Mouse (Mus musculus): ENCODE measurements around the gene Cenpp. TPM values are rescaled to one million over a fixed set of nuclear protein-coding genes. Genes with fewer than 3 reads are reported as not detected.

Gene Cenpp
- total and polyA plus RNA-seq, 3 experiments: 0.57 to 2.4 (median 1.8) TPM

DNA sequence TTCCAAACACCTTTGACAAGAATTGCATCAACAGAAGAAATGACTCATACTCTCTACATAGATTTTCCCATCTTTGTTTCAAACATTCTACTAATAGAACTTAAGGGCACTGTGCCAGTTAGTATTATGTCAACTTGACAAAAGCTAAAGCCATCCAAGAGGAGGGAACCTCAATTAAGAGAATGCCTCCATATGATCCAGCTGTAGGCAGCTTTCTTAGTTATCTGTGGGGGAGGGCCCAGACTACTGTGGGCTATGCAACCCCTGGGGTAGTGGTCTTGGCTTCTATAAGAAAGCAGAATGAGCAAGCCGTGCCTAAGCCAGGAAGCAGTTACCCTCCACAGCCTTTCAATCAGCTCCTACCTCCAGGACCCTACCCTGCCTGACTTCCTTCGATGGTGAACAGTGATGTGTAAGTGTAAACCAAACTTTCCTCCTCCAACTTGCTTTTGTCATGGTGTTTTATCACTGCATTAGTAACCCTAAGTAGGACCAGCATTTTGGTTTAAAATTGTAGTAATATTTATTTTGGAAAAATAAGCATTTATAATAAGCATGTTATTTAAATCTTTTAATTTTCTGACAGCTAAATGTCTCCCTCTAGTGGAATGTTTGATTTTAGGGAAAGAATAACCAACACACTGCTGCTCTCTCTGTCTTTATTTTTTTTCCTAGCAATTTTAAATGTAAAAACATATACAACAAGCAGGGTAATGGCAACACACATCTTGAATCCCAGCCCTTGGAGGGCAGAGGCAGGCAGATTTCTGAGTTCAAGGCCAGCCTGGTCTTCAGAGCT lies 7.7 kb downstream of the Cenpp start:
- Histone ChIP-seq H3K4me3 (no peak overlapping the region), H3K79me2 (replicated peaks; ENCODE audit: control insufficient read depth, insufficient read depth, low read length) (no peaks in the 10 kb centered on the region), H3K27me3 (ENCODE audit: control insufficient read depth, insufficient read depth, low read length) (no peaks in the 10 kb centered on the region), H3K4me1 (ENCODE audit: control insufficient read depth, insufficient read depth, low read length) (peaks cover 4% of the 10 kb centered on the region), H3K27ac (peak overlapping the region; percentile 34), H3K9ac (ENCODE audit: low read depth, low read length) (no peak overlapping the region), H3K36me3 (ENCODE audit: control insufficient read depth, insufficient read depth, low read length) (no peaks in the 10 kb centered on the region; the same call in 1 of the 2 replicates)
- TF ChIP-seq POLR2A (IDR thresholded peaks at IDR 0.05; ENCODE audit: insufficient read depth, low read depth, low read length): no peak
- TF ChIP-seq CTCF (IDR thresholded peaks at IDR 0.05): peak; percentile 81
- WGBS: 38% methylated on average over 2 of the region's 2 CpGs
- intact Hi-C loops (cut with DNase I): loop anchor here (1.0 to 5.0 kb wide), 3 partner anchors 88 to 306 kb away; no protein-coding TSS in a partner anchor
- peak in 1 of 2 experiments; percentile 31 for DNase-seq

DNA sequence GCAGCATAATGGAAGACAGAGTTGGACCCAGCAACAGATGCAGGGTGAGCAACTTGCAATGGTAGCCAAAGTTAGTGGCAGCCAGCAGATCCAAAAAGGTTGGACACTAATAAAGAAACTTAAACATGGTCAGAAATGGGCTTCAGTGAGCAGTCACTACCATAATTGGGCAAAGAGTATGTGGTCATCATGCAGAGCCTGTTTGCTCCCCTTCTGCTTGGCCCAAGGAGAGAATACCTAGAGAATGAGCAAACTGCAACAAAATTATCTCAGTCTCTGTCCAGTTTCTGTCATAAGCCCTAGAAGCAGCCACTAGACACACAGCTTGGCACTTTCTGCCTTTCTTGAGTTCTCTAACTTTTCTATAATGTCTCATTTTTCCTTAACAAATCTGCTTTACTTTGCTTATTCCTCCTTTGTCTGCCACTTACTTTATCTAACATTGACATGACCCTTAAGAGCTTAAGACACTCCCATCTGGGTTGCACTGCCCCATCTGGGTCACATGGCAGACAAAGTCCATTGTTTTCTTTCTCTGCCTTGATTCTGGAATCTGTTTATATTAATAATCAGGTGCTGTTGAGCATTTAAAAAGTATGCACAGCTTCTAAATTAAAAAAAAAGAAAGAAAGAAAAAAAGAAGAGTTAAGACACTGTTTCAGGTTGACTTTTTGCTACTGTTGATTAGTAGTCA lies 8.8 kb downstream of the Cenpp start:
- Histone ChIP-seq H3K4me1 (ENCODE audit: control insufficient read depth, insufficient read depth, low read length) (peaks cover 4% of the 10 kb centered on the region), H3K27ac (peak overlapping the region; percentile 20; the same call in 1 of the 2 replicates)

DNA sequence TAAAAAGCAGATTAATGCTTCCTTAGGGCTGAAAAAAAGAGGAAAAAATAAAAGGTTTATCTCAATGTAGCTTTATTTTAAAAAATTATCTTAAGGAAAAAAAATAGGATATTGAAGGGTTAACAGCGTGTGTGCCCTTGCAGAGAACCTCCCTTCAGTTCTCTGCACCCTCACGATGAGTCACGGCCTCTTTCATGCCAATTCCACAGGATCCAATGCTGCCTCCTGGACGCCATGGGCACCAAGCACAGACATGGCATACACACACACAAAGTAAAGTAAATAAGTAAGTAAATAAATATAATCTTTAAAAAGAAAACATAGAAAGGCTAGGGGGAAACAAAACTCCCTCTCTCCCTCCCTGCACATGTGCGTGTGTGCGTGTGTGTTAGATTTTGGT lies 9.9 kb downstream of the Cenpp start:
- TF ChIP-seq EP300 (IDR thresholded peaks at IDR 0.05; ENCODE audit: insufficient read depth, low read depth, low read length) (no peak), POLR2A (IDR thresholded peaks at IDR 0.05; ENCODE audit: insufficient read depth, low read depth, low read length) (no peak)
- 71% methylated on average over 6 of the region's 6 CpGs for WGBS
- Histone ChIP-seq H3K79me2 (replicated peaks; ENCODE audit: control insufficient read depth, insufficient read depth, low read length) (no peaks in the 10 kb centered on the region), H3K27ac (no peak overlapping the region), H3K4me1 (ENCODE audit: control insufficient read depth, insufficient read depth, low read length) (peaks cover 4% of the 10 kb centered on the region), H3K4me3 (no peak overlapping the region), H3K36me3 (ENCODE audit: control insufficient read depth, insufficient read depth, low read length) (no peaks in the 10 kb centered on the region; the same call in 1 of the 2 replicates), H3K27me3 (ENCODE audit: control insufficient read depth, insufficient read depth, low read length) (no peaks in the 10 kb centered on the region), H3K9ac (ENCODE audit: low read depth, low read length) (no peak overlapping the region)
- DNase-seq: no peak
- intact Hi-C loops (cut with DNase I): no loop called here

More for the DNA sequence above, 8.8 kb downstream of the Cenpp start:
- H3K79me2 ChIP-seq (replicated peaks; ENCODE audit: control insufficient read depth, insufficient read depth, low read length): no peaks in the 10 kb centered on the region
- no peak overlapping the region for H3K4me3 ChIP-seq
- H3K27me3 ChIP-seq (ENCODE audit: control insufficient read depth, insufficient read depth, low read length): no peaks in the 10 kb centered on the region
- H3K9ac ChIP-seq (ENCODE audit: low read depth, low read length): no peak overlapping the region
- TF ChIP-seq POLR2A (IDR thresholded peaks at IDR 0.05; ENCODE audit: insufficient read depth, low read depth, low read length): no peak
- no peak for TF ChIP-seq EP300 (IDR thresholded peaks at IDR 0.05; ENCODE audit: insufficient read depth, low read depth, low read length)
- no peak for TF ChIP-seq CTCF (IDR thresholded peaks at IDR 0.05)
- DNase-seq: no peak
- intact Hi-C loops (cut with DNase I): loop anchor here (2.0 kb wide), 1 partner anchor 305 kb away; no protein-coding TSS in a partner anchor
- H3K36me3 ChIP-seq (ENCODE audit: control insufficient read depth, insufficient read depth, low read length): no peaks in the 10 kb centered on the region; the same call in 1 of the 2 replicates

DNA sequence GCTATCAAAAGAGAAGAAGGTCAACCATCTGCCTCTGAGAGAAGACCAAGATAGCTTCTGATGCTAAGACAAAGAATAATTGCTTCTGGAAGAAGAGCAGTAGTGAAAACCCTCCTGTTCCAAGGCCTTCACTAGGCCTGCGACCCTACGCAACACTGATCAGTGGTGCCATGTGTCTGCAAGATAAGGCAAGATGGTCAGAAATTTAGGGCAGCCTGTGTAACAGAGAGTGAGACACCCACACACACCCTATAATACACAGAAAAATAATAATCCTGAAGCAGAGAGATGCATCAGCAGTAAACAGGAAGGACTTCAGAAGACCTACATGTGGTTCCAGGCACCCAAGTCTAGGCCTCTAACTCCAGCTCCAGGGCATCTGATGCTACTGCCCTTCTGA lies 12.6 kb downstream of the Cenpp start:
- DNase-seq: no peak
- Histone ChIP-seq H3K79me2 (replicated peaks; ENCODE audit: control insufficient read depth, insufficient read depth, low read length) (no peaks in the 10 kb centered on the region), H3K4me3 (no peak overlapping the region), H3K4me1 (ENCODE audit: control insufficient read depth, insufficient read depth, low read length) (peaks cover 4% of the 10 kb centered on the region), H3K27ac (no peak overlapping the region), H3K27me3 (ENCODE audit: control insufficient read depth, insufficient read depth, low read length) (no peaks in the 10 kb centered on the region), H3K9ac (ENCODE audit: low read depth, low read length) (no peak overlapping the region), H3K36me3 (ENCODE audit: control insufficient read depth, insufficient read depth, low read length) (no peaks in the 10 kb centered on the region; the same call in 1 of the 2 replicates)
- intact Hi-C loops (cut with DNase I): no loop called here
- TF ChIP-seq EP300 (IDR thresholded peaks at IDR 0.05; ENCODE audit: insufficient read depth, low read depth, low read length) (no peak), CTCF (IDR thresholded peaks at IDR 0.05) (no peak), POLR2A (IDR thresholded peaks at IDR 0.05; ENCODE audit: insufficient read depth, low read depth, low read length) (no peak)
- WGBS: 98% methylated on average over 2 of the region's 2 CpGs

- H3K79me2 ChIP-seq (replicated peaks; ENCODE audit: control insufficient read depth, insufficient read depth, low read length): no peaks in the 10 kb centered on the region
- H3K36me3 ChIP-seq (ENCODE audit: control insufficient read depth, insufficient read depth, low read length): no peaks in the 10 kb centered on the region
- no peaks in the 10 kb centered on the region for H3K27me3 ChIP-seq (ENCODE audit: control insufficient read depth, insufficient read depth, low read length)
- H3K27ac ChIP-seq: no peak overlapping the region
- H3K4me1 ChIP-seq (ENCODE audit: control insufficient read depth, insufficient read depth, low read length): no peaks in the 10 kb centered on the region; the same call in 1 of the 2 replicates
- intact Hi-C loops (cut with DNase I): no loop called here
- no peak overlapping the region for H3K4me3 ChIP-seq
- no peak overlapping the region for H3K9ac ChIP-seq (ENCODE audit: low read depth, low read length)
- TF ChIP-seq CTCF (IDR thresholded peaks at IDR 0.05) (no peak), POLR2A (IDR thresholded peaks at IDR 0.05; ENCODE audit: insufficient read depth, low read depth, low read length) (no peak), EP300 (IDR thresholded peaks at IDR 0.05; ENCODE audit: insufficient read depth, low read depth, low read length) (no peak)
- DNase-seq: peak in 1 of 2 experiments; percentile 55
- WGBS: 87% methylated on average over 2 of the region's 2 CpGs
Measured at GRCm38 (mm10) chr13:49629076-49629475, 23.5 kb downstream of the Cenpp start.

DNA sequence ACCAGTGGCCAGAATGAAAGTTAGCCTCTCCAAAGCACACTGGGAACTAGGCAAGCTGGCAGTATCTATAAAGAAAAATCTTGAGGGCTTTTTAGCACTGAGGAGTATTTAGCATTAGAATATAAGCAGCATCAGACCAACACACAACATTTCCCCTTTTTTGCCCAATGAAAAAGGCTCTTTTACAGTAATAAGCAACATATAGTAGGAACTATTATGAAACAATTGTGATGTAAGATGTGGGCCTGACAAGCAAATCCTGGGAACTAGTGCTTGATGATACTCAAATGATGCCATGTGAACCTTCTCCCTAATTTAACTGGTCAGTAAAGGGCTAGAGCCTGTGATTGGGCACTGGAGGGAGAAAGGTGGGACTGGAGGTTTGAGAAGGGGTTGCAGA lies 24.4 kb downstream of the Cenpp start:
- Histone ChIP-seq H3K4me1 (ENCODE audit: control insufficient read depth, insufficient read depth, low read length) (no peaks in the 10 kb centered on the region; the same call in 1 of the 2 replicates), H3K79me2 (replicated peaks; ENCODE audit: control insufficient read depth, insufficient read depth, low read length) (no peaks in the 10 kb centered on the region), H3K9ac (ENCODE audit: low read depth, low read length) (no peak overlapping the region), H3K4me3 (no peak overlapping the region), H3K27ac (no peak overlapping the region), H3K36me3 (ENCODE audit: control insufficient read depth, insufficient read depth, low read length) (no peaks in the 10 kb centered on the region), H3K27me3 (ENCODE audit: control insufficient read depth, insufficient read depth, low read length) (no peaks in the 10 kb centered on the region)
- intact Hi-C loops (cut with DNase I): no loop called here
- no peak for TF ChIP-seq CTCF (IDR thresholded peaks at IDR 0.05)
- TF ChIP-seq EP300 (IDR thresholded peaks at IDR 0.05; ENCODE audit: insufficient read depth, low read depth, low read length): no peak
- no peak for TF ChIP-seq POLR2A (IDR thresholded peaks at IDR 0.05; ENCODE audit: insufficient read depth, low read depth, low read length)
- no peak for DNase-seq

Measured in heart, adult 2 months (tissue).